Mouse (Mus musculus) right cerebral cortex, postnatal 25 days (tissue): ENCODE data around the gene Lmod2.

Experiments used
- DNase-seq: peaks from one replicate; pipeline ENCODE4 v3.0.0; 2022

Lmod2 gene

GRCm38 (mm10) chr6:24597500-24597899 is at the start of gene Lmod2:
Lmod2 (plus strand) TSS chr6:24597762.
- DNase-seq = no peak

GRCm38 (mm10) chr6:24549801-24550200 is 47.8 kb upstream of the Lmod2 start:
- no peak for DNase-seq

DNA sequence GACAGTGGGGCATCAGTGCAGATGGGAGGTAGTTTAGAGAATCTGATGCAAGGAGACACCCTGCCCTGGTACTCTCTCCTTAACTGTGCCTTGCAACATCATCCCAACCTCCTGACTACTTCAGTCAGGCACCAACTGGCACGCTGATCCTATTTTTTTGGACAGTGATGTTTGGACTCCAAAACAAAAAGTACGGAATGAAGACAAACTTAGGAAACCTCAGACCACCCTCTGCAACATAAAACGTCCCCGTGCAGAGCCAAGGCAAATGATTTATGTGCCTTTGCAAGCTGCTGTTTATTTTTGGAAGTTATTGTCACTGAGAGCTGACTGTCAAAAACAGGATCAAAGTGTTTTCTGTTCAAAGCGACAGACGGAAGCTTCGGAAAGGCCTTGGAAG is 45.5 kb upstream of the Lmod2 start:
- no peak for DNase-seq

- no peak for DNase-seq
Measured at GRCm38 (mm10) chr6:24554427-24555086, 43.0 kb upstream of the Lmod2 start.

DNA sequence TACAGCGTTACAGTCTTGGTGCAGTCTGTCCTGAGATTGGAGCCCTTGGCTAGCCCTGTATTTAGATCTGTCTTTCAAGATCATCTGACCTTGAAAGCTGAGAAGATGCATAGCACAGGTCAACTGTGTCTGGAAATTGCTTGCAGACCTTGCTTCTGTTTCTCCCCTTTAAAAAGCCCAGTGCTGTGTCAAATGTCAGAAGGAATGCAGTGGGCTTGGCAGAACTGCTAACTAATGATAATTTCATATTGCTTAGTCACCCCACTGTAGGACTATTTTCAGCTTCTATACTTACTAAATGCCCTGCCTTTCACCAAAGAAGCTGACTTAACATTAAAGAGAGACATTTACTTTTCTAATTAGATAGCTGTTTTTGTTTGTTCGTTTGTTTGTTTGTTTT is 42.1 kb upstream of the Lmod2 start:
- no peak for DNase-seq

- peak; percentile 33 for DNase-seq
Measured at GRCm38 (mm10) chr6:24564081-24564480, 33.5 kb upstream of the Lmod2 start.

DNA sequence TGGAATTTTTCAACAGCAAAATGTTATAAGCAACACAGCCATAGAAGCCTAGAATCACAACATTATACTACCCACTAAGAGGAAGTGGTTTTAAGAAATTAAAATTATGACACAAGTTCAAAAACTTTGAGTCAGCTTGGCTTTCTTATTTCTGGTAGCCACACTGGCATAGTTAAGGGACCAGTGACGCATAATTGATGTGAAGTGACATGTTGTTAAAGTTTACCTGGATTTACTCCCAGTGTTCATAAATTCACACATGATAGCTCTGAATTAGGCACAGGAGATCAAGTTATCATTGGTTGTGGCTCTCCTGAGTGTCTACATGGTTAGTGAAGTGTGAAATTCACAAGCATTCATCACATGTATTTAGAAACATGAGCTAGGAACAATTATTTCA is 32.7 kb upstream of the Lmod2 start:
- DNase-seq = no peak

DNA sequence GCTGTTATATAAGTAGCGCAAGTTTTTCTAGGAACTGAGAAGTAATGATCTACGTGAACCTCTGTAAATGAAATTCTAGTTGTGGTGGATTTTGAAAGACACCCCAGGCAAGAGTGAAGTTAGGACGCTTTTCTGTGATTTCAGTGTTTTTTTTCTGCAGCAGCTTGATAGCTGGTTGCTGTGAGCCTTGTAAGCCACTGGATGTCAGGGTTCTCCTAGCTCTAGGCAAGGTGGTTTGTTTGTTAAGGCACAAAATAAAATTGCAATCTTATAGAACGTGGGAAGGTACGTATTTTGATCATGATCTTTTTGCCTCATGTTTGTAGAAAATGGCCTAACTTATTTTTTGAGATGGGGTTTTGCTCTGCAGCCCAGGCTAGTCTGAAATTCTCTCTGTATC is 28.6 kb upstream of the Lmod2 start:
- no peak for DNase-seq

DNA sequence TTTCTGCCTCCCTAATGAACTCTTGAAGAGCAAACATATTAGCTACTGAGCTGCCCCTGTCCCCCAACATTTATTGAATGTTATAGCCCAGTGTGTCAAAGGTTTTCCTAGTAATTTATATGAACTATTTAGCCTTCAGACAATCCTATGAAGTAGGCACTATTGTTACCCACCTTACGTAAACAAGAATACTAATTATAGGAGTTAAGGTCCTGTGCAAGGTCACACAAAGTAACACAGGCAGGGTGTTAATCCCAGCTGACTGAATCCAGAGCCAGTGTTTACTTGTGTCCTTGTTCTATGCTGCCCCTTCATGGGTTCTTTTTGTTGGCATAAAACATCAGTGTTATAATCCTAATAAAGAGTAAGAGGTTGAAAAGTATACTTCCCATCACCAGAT is 27.9 kb upstream of the Lmod2 start:
- DNase-seq = no peak

DNA sequence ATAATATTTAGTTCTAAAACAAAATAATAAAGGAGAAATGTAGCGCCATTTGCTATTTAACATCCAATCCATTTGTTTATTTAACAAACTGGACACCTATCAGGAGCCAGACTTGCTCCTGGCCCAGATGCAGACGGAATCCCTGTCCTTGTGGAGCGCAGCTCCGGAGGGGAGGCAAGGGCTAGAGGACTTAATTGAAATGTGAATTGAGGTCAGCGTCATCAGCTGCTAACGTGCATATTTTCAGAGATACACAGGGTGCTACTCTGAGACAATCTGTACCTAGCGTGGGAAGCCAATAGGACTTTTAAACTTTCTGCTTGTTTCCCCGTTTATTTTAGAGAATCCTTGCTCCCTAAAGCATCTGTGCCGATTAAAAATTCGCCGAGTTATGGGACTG is 27.3 kb upstream of the Lmod2 start:
- DNase-seq = no peak

GRCm38 (mm10) chr6:24571126-24571525 is 26.4 kb upstream of the Lmod2 start:
- no peak for DNase-seq

- no peak for DNase-seq
Measured at GRCm38 (mm10) chr6:24572431-24572830, 25.1 kb upstream of the Lmod2 start.

- no peak for DNase-seq
Measured at GRCm38 (mm10) chr6:24573319-24573718, 24.2 kb upstream of the Lmod2 start.

GRCm38 (mm10) chr6:24583456-24583855 is 14.1 kb upstream of the Lmod2 start:
- DNase-seq = no peak

GRCm38 (mm10) chr6:24585431-24586310 is 11.9 kb upstream of the Lmod2 start:
- DNase-seq = no peak

DNA sequence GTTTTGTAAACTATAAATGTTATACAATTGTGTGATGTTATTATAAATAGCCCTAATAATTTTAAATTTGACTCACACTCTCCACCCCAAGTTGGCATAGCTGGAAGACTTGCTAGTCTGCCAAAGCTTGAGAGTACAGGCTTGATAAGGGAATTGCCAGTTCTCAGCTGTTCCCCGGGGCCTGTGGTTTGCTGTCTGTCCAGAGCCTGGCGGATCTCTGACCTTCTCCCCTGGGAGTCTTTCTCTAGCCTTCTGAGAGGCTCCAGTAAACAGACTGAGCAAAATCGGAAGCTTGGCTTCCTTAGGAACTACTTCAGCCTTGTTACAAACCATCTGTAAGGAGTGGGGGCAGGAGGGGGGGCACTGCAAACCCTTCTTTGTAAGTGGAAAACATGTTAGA is 10.7 kb upstream of the Lmod2 start:
- DNase-seq = no peak

- DNase-seq = no peak
Measured at GRCm38 (mm10) chr6:24590282-24590681, 7.3 kb upstream of the Lmod2 start.

- DNase-seq = no peak
Measured at GRCm38 (mm10) chr6:24591525-24592218, 5.9 kb upstream of the Lmod2 start.

- no peak for DNase-seq
Measured at GRCm38 (mm10) chr6:24599179-24599578, 1.6 kb downstream of the Lmod2 start.

- no peak for DNase-seq
Measured at GRCm38 (mm10) chr6:24599639-24600038, 2.1 kb downstream of the Lmod2 start.

DNA sequence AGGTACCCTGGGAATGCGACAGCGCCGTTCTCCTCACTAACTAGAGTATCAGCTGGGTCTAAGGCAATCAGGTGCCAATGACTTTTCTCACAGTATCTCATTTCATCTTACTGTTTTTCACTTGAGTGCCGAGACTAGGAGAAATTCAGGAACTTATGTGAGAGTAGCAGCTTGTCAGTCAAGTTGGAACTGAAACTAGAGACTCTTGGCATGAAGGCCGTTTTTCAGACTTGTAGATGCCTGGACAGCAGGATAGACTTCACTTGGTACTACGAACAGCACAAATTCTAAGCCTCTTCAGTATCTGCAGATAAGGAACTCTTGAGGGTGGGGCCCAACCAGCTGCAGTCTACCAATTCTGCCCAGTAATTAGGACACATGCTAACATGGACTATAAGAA is 2.6 kb downstream of the Lmod2 start:
- no peak for DNase-seq

DNA sequence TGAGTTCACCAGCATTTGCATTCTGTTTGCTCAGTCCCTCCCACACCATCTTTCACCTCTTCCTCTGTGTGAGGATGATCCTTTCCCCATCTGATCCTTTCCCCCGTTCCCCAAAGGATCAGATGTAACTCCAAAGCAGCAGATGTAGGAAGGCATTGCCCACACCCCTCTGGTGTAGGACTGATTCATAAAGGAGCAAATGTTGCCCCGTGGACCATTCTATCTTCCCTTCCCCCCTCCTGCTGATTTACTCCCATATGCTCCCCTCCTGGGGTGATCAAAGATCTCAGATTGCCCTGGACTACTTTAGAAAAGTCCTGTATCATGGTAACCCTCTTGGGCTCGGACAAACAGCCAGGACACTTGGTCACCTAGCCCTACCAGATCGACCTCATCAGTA is 3.2 kb downstream of the Lmod2 start:
- no peak for DNase-seq

DNA sequence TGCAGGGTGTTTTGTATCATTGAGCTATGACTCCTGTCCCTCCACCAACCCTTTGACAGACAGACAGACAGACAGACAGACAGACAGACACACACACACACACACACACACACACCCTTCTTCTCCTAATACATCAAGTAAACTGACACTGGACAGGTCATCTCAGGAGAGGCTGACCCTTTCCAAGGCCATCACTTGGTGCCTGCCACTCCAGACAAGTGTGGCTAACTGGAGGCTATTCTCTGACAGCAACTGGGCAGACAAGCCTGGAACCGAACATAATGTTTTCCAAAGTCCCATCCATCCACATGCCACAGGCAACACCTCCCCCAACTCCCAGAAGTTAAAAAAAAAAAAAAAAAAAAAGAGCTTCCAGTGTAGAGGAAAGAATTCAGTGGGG is 4.1 kb downstream of the Lmod2 start:
- no peak for DNase-seq

DNA sequence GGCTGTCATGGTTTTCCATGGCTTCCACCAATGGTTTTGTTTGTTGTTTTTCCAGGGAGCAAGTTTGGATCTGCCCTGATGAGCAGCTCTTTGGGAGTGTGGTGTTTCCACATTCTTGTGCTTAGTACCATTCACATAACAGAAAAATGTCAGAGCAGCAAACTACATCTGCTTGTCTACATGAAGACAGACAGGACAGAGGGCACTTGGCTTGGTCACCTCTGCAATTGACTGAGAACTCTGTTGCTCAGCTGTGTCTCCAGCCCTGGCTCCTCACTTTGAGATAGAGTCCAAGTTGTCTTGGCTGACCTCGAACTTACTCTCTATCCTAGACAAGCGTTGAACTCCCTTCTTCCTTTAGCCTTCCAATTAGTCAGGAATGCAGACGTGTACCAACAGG is 4.8 kb downstream of the Lmod2 start:
- no peak for DNase-seq
